Mouse (Mus musculus): ENCODE data around the gene Nlrp6. TPM values are rescaled to one million over a fixed set of nuclear protein-coding genes. Genes with fewer than 3 reads are reported as not detected.

The Nlrp6 gene
- polyA plus RNA-seq, 1 experiment from 2014 or later: 0.37 TPM

DNA sequence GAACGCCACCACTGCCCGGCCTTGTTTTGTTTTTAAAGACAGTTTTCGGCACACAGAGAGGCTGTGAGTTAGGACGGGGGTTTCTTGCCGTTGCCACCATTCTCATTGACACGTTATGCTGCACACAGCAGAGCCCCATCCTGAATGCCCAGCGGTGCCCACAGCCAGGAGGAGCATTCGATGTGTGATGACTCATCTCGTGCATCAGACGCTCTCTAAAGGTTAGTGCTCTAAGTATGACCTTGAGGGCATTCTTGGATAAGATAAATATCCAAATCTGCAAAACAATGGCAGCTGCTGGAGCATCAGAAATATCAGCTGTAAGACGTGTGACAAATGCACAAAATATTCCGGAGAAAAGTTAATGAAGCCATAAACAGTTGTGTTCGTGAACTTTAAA is 13.6 kb upstream of the Nlrp6 start:
- Histone ChIP-seq H3K4me3 (ENCODE audit: low read depth, low read length) (no peak overlapping the region), H3K9me3 (replicated peaks; ENCODE audit: control insufficient read depth, low read length) (no peaks in the 10 kb centered on the region), H3K27ac (ENCODE audit: low read depth, low read length) (no peak overlapping the region), H3K27me3 (replicated peaks; ENCODE audit: control insufficient read depth, insufficient read depth, low read length) (no peaks in the 10 kb centered on the region), H3K36me3 (ENCODE audit: control insufficient read depth, insufficient read depth, low read length) (no peaks in the 10 kb centered on the region), H3K4me2 (ENCODE audit: low read length) (no peak overlapping the region), H3K4me1 (ENCODE audit: control insufficient read depth, insufficient read depth, low read length) (peaks cover 4% of the 10 kb centered on the region; the same call in 1 of the 2 replicates), H3K9ac (ENCODE audit: low read length) (no peak overlapping the region)
- no peak for ATAC-seq
- 87% methylated on average over 13 of the region's 13 CpGs for WGBS
- DNase-seq (ENCODE audit: low spot score): no peak

GRCm38 (mm10) chr7:140907697-140908096 is 13.0 kb upstream of the Nlrp6 start:
- Histone ChIP-seq H3K9me3 (replicated peaks; ENCODE audit: control insufficient read depth, low read length) (no peaks in the 10 kb centered on the region), H3K4me3 (ENCODE audit: low read depth, low read length) (no peak overlapping the region), H3K4me1 (ENCODE audit: control insufficient read depth, insufficient read depth, low read length) (peaks cover 4% of the 10 kb centered on the region; the same call in 1 of the 2 replicates), H3K27ac (ENCODE audit: low read depth, low read length) (no peak overlapping the region), H3K4me2 (ENCODE audit: low read length) (no peak overlapping the region), H3K36me3 (ENCODE audit: control insufficient read depth, insufficient read depth, low read length) (no peaks in the 10 kb centered on the region), H3K9ac (ENCODE audit: low read length) (no peak overlapping the region), H3K27me3 (replicated peaks; ENCODE audit: control insufficient read depth, insufficient read depth, low read length) (no peaks in the 10 kb centered on the region)
- ATAC-seq (no peak), DNase-seq (ENCODE audit: low spot score) (no peak)
- 86% methylated on average over 7 of the region's 7 CpGs for WGBS

DNA sequence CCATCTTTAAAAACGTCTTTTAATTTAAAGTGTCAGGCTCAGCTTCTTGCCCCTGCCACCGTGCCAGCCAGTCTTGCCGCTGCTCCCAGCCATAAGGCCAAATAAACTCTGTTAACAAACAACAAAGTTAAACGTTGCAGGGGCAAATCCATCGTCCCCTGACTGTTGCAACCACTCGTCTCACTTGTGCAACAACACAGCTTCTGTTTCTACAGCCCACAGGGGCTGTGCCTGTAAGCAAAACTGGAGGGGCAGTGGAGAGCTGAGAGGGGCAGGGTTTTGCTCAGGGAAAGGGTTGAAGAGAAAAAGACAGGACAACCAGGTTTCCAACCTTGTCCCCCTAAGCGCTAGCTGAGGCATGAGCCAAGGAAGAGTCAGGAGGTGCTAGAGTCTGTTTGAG is 12.5 kb upstream of the Nlrp6 start:
- Histone ChIP-seq H3K9ac (ENCODE audit: low read length) (no peak overlapping the region), H3K4me3 (ENCODE audit: low read depth, low read length) (no peak overlapping the region), H3K36me3 (ENCODE audit: control insufficient read depth, insufficient read depth, low read length) (no peaks in the 10 kb centered on the region), H3K27me3 (replicated peaks; ENCODE audit: control insufficient read depth, insufficient read depth, low read length) (no peaks in the 10 kb centered on the region), H3K9me3 (replicated peaks; ENCODE audit: control insufficient read depth, low read length) (no peaks in the 10 kb centered on the region), H3K4me1 (ENCODE audit: control insufficient read depth, insufficient read depth, low read length) (peaks cover 4% of the 10 kb centered on the region; the same call in 1 of the 2 replicates), H3K4me2 (ENCODE audit: low read length) (no peak overlapping the region), H3K27ac (ENCODE audit: low read depth, low read length) (no peak overlapping the region)
- DNase-seq (ENCODE audit: low spot score) (no peak), ATAC-seq (no peak)
- 51% methylated on average over 7 of the region's 7 CpGs for WGBS

DNA sequence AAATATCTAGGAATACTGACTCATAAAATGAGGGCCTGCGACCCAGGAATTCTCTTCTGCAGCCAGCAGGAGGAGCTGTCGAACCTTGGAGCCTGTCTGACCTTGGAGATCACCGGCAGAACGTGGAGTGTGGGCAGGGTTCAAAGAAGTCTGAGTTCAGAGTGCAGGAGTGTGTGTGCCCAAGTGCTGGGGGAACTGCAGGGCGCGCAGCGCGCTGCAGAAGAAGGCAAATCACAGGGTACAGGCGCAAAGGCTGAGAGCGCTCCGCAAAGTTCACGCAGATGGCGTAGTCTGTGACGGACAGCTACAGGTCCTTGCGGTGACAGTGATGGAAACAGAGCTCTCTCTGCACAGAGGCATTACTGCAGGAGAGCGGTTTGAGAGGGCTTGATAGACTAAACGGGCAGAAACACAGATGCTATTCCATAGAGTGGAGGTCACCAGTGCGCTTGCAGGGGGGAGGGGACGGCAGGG is 12.0 kb upstream of the Nlrp6 start:
- ATAC-seq (peak; percentile 63), DNase-seq (ENCODE audit: low spot score) (peak; percentile 83)
- Histone ChIP-seq H3K9ac (ENCODE audit: low read length) (peak overlapping the region; percentile 43; the same call in 1 of the 2 replicates), H3K4me1 (ENCODE audit: control insufficient read depth, insufficient read depth, low read length) (peaks cover 4% of the 10 kb centered on the region; the same call in 1 of the 2 replicates), H3K9me3 (replicated peaks; ENCODE audit: control insufficient read depth, low read length) (no peaks in the 10 kb centered on the region), H3K4me3 (ENCODE audit: low read depth, low read length) (peak overlapping the region; percentile 30), H3K36me3 (ENCODE audit: control insufficient read depth, insufficient read depth, low read length) (no peaks in the 10 kb centered on the region), H3K27me3 (replicated peaks; ENCODE audit: control insufficient read depth, insufficient read depth, low read length) (no peaks in the 10 kb centered on the region), H3K4me2 (ENCODE audit: low read length) (peak overlapping the region; percentile 66), H3K27ac (ENCODE audit: low read depth, low read length) (no peak overlapping the region)
- under 1% methylated on average over 19 of the region's 19 CpGs for WGBS

DNA sequence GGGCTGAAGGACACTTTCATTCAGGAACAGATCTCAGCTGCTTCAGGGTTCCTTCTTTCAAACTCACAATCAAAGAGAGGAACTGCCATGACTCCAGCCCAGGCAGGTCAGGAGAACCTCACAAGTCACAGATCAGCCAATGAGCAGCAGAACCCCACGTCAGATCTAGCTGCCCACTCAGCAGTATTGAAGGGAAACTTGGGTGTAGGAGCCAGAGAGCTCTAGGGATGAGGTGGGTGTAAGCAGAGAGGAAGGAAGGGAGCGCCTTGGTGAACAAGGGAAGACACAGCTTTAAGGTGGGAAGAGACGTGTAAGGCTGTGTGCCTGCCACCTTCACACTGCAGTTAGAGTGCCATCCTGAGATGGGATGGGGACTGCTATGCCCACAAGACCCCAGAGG is 8.4 kb upstream of the Nlrp6 start:
- WGBS: 67% methylated on average over 3 of the region's 3 CpGs

DNA sequence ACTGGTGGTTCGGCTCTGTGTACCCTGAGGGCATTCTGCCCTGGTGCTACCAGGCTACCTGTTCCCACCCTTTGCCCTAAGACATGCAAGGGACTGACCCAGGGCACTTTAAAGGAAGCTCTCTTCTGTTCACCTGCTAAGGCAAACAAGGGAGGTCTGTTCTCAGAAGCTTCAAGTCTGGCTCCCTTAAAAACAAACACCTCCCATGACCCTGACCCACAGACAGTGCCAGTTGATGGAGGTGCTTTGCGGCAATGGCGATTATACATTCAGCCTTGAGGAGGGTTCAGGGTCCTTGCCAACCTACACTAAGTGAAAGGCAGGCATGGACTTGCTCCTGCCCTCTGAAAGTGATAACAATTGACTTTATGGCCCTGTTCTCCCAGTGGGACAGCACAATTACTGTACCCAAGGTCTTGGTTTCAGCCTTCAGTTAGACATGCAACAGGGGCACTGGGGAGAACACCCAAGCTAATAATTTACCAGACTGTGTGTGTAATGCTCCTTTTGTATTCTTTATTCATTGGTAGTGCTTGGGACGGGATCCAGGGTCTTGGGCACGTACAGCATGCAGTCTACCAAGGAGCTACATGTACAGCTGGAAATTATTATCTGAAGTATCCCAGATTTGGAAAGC is 7.7 kb upstream of the Nlrp6 start:
- Histone ChIP-seq H3K36me3 (ENCODE audit: control insufficient read depth, insufficient read depth, low read length) (no peaks in the 10 kb centered on the region), H3K4me1 (ENCODE audit: control insufficient read depth, insufficient read depth, low read length) (peaks cover 4% of the 10 kb centered on the region; the same call in 1 of the 2 replicates), H3K27ac (ENCODE audit: low read depth, low read length) (no peak overlapping the region), H3K4me3 (ENCODE audit: low read depth, low read length) (no peak overlapping the region), H3K9me3 (replicated peaks; ENCODE audit: control insufficient read depth, low read length) (no peaks in the 10 kb centered on the region), H3K4me2 (ENCODE audit: low read length) (no peak overlapping the region), H3K27me3 (replicated peaks; ENCODE audit: control insufficient read depth, insufficient read depth, low read length) (no peaks in the 10 kb centered on the region), H3K9ac (ENCODE audit: low read length) (no peak overlapping the region)
- no peak for DNase-seq (ENCODE audit: low spot score)
- ATAC-seq: no peak
- WGBS: 71% methylated on average over 5 of the region's 5 CpGs

More for the DNA sequence above, 8.4 kb upstream of the Nlrp6 start:
- Histone ChIP-seq H3K4me1 (ENCODE audit: control insufficient read depth, insufficient read depth, low read length) (peaks cover 4% of the 10 kb centered on the region; the same call in 1 of the 2 replicates), H3K4me2 (ENCODE audit: low read length) (no peak overlapping the region), H3K4me3 (ENCODE audit: low read depth, low read length) (no peak overlapping the region), H3K9me3 (replicated peaks; ENCODE audit: control insufficient read depth, low read length) (no peaks in the 10 kb centered on the region), H3K9ac (ENCODE audit: low read length) (no peak overlapping the region), H3K36me3 (ENCODE audit: control insufficient read depth, insufficient read depth, low read length) (no peaks in the 10 kb centered on the region), H3K27me3 (replicated peaks; ENCODE audit: control insufficient read depth, insufficient read depth, low read length) (no peaks in the 10 kb centered on the region), H3K27ac (ENCODE audit: low read depth, low read length) (no peak overlapping the region)
- DNase-seq (ENCODE audit: low spot score): no peak
- ATAC-seq: no peak

- no peak overlapping the region for H3K4me3 ChIP-seq (ENCODE audit: low read depth, low read length)
- H3K27me3 ChIP-seq (replicated peaks; ENCODE audit: control insufficient read depth, insufficient read depth, low read length): no peaks in the 10 kb centered on the region
- no peak overlapping the region for H3K4me2 ChIP-seq (ENCODE audit: low read length)
- no peak for ATAC-seq
- 81% methylated on average over 8 of the region's 8 CpGs for WGBS
- H3K4me1 ChIP-seq (ENCODE audit: control insufficient read depth, insufficient read depth, low read length): no peaks in the 10 kb centered on the region
- no peak overlapping the region for H3K27ac ChIP-seq (ENCODE audit: low read depth, low read length)
- H3K9me3 ChIP-seq (replicated peaks; ENCODE audit: control insufficient read depth, low read length): no peaks in the 10 kb centered on the region
- no peak for DNase-seq (ENCODE audit: low spot score)
- no peaks in the 10 kb centered on the region for H3K36me3 ChIP-seq (ENCODE audit: control insufficient read depth, insufficient read depth, low read length)
- H3K9ac ChIP-seq (ENCODE audit: low read length): no peak overlapping the region
Observed at GRCm38 (mm10) chr7:140914031-140914690, 6.5 kb upstream of the Nlrp6 start.

DNA sequence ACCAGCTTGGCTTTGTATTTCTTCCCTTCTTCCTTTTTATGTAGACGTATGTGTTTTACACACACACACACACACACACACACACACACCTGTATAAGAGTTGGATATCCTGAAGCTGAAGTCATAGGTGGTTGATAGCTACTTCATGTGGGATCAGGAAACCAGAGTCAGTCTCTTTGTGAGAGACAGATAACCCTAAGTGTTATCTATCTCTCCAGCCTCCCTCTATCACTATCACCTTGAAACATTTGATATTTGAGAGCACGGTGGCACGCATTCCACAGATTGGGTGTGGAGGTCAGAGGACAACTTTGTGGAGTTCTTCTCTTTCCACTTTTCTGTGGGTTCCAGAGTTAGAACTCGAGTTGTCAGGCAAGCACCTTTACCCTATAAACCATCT is 791 bp upstream of the Nlrp6 start:
- Histone ChIP-seq H3K4me2 (ENCODE audit: low read length) (no peak overlapping the region), H3K4me3 (ENCODE audit: low read depth, low read length) (no peak overlapping the region), H3K4me1 (ENCODE audit: control insufficient read depth, insufficient read depth, low read length) (no peaks in the 10 kb centered on the region; the same call in 1 of the 2 replicates), H3K9ac (ENCODE audit: low read length) (no peak overlapping the region), H3K27ac (ENCODE audit: low read depth, low read length) (no peak overlapping the region), H3K36me3 (ENCODE audit: control insufficient read depth, insufficient read depth, low read length) (no peaks in the 10 kb centered on the region), H3K9me3 (replicated peaks; ENCODE audit: control insufficient read depth, low read length) (no peaks in the 10 kb centered on the region), H3K27me3 (replicated peaks; ENCODE audit: control insufficient read depth, insufficient read depth, low read length) (peaks cover 46% of the 10 kb centered on the region)
- WGBS: 84% methylated on average over 4 of the region's 4 CpGs
- ATAC-seq (no peak), DNase-seq (ENCODE audit: low spot score) (no peak)
